Mouse (Mus musculus): ENCODE results near the gene Slk. TPM values are rescaled to one million over a fixed set of nuclear protein-coding genes. Genes with fewer than 3 reads are reported as not detected.
"Not testable (repeated sequence)": the region's sequence is repeated elsewhere in the genome, so short reads cannot be mapped to it uniquely, and the experiment has no call there.

Gene Slk
- total RNA-seq, 1 experiment from 2014 or later = 49.2 TPM

GRCm38 (mm10) chr19:47570042-47570441 lies 9.4 kb upstream of the Slk start:
- no peak for DNase-seq

DNA sequence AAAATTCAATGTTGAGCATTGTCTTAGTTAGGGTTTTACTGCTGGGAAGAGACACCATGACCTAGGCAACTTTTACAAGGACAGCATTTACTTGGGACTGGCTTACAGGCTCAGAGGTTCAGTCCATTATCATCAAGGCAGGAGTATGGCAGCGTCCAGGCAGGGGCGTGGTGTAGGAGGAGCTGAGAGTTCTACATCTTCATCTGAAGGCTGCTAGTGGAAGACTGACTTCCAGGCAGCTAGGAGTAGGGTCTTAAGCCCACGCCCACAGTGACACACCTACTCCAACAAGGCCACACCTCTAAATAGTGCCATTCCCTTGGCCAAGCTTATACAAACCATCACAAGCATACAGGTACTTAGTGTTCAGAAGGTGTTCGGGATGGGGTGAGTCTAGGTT lies 7.5 kb upstream of the Slk start:
- DNase-seq = not testable (repeated sequence)

DNA sequence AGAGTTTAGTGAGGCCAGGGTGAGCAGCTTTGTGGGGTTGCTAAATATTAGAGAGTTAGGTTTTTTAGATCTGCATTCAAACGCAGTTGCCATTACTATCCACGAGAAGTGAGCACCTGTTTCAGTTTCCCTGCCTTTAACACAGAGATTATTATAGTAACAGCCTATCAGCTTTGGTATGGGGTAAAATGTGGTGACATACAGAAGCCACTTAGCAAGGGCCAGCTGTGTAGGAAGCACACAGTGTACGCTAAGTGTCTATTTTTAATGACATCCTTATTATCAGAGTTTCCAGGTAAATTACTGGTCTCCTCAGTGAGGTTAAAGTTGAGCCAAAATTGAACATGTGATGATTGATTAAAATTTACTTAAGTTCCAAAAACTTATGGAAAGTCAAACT lies 5.8 kb upstream of the Slk start:
- no peak for DNase-seq

GRCm38 (mm10) chr19:47578581-47579224 lies 775 bp upstream of the Slk start:
- DNase-seq = no peak

DNA sequence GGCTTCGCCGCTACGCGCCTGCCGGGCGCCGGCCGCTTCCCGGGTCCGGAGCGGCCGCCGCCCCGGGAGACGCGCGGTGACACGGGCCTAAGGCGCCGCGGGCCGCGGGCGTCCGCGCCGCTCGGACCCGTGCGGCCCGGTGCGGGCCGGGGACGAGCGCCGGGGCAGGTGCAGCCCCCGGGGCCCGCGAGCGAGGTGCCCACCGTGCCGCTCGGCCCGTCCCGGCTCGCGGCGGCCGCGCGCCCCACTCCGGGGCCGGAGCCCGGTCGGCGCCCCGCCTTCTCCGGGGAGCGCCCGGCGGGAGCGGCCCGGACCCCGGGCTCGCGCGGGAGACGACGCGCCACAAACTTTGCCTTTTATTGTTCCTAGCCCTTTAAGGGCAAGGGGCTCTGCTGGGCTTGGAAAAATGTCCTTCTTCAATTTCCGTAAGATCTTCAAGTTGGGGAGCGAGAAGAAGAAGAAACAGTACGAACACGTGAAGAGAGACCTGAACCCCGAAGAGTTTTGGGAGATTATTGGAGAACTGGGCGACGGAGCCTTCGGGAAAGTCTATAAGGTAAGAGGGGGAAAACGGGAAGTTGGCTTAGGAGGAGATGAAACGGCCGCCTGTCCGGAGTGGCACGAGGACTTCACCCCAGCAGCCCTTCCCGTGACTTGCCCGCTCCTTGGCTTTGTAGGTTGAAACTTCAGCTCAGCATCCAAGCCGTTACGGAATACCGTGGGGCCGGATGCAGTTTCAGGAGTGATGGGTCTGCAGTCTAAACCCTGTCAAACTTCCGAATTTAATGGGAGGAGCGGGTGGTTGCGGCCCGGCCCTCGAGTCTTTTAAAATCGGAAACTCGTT lies 532 bp downstream of the Slk start:
- DNase-seq = peak; percentile 42

DNA sequence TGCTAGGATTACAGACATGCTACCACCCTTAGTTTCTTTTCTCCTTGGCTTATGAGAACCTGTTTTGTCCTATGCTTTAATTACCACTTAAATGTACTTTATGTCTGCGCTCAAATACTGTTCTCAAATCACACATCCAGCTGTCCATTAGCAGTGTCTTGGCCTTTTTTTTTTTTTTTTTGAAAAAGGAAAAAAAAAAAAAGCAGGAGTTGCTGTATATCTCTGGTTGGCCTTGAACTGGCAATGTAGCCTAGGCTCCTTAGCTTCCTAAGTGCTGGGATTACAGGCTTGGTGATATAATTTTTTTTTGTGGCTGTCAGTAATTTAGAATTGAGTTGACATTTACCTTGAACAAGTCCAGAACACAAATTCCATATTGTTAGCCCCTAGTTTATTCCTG lies 6.3 kb downstream of the Slk start:
- no peak for DNase-seq

DNA sequence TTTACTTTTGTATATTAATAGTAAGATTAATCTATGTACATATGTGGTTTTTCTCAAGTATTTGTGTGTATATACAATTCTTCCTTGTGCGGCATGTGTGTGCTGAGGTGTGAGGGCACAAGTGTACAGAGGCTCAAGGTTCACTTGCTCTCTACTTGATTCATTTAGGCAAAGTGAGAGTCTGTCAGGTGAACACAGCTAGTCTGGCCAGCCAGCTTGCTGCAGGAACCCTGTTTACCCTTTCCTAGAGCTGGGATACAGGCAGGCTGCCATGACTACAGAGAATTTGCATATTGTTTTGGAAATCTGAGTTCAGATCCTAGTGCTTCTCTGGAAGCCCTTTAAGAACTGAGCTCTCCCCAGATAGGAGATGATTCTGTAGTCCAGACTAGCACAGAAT lies 7.5 kb downstream of the Slk start:
- no peak for DNase-seq

DNA sequence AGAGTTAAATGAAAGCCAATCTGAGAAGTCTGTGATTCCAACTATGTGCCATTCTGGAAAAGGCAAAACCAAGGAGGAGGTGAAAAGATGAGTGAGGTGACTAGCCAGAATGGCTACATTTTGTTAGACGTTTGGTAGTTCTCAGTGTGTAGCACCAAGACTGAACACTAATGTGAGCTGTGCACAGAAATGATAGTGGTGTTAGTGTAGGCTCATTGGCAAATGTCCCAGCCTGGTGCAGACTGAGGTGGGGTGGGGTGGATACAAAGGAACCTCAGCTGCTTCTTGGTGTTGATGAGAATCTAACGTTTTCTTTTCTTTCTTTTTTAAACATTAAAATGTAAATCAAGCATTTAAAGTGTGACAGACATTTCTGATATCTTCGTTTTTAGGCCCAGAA lies 29.0 kb downstream of the Slk start:
- no peak for DNase-seq

DNA sequence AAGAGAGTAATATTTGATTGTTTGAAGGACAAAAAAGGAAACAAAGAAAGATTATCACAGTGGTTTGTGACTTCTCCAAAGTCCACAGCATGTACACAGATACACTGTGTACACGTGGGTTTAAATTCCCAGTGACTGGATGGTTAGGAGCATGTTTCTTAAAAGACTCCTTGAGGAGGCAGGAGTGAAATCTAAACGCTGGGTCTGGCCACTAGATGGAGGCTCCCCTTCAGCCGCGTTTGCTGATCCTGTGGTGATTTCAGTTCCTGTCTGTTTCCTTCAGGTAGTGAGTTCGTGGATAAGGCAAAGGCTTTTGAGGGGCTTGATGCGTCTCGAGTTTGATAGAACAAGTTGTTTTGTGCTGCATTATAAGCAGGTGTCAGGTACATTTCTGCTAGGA lies 34.0 kb downstream of the Slk start:
- no peak for DNase-seq

GRCm38 (mm10) chr19:47621478-47621877 lies 42.0 kb downstream of the Slk start:
- DNase-seq = no peak

- DNase-seq = no peak
These were observed 45.6 kb downstream of the Slk start for GRCm38 (mm10) chr19:47624940-47625711.

DNA sequence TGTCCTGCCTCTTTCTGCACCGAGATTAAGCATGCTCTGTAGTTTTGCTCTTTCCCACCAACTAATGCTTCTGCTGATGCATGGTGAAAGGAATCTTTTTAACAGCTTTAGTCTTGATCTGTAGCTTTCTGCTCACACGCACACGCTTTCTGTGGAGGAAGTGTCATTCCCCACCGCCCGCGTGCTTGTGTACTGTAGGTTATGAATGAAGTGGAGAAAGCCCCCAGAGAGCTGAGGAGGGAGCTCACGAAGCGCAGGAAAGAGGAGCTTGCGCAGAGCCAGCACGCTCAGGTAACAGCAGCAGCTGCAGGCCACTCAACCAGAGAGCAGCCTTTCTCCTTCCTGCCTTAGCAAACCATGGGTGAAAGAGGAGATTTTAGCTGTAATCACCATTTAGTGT lies 48.0 kb downstream of the Slk start:
- DNase-seq = no peak

GRCm38 (mm10) chr19:47629068-47629467 lies 49.6 kb downstream of the Slk start:
- DNase-seq = no peak

- DNase-seq = no peak
These were observed 50.9 kb downstream of the Slk start for GRCm38 (mm10) chr19:47630381-47630780.

- DNase-seq = no peak
These were observed 52.3 kb downstream of the Slk start for GRCm38 (mm10) chr19:47631799-47632198.

DNA sequence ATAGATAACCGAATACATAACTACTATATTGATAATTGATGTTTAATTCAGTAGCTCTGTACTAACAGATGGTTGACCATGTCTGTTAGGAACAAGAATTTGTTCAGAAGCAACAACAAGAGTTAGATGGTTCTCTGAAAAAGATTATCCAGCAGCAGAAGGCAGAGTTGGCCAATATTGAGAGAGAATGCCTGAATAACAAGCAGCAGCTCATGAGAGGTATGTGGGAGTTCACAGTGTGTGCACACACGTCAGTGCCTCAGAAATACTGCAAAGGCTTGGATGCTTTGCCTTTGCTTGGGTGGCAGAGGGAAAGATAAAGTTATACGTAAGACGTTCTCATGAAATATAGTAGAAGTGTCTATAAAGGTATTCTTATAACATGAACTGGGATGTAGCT lies 55.9 kb downstream of the Slk start:
- no peak for DNase-seq

GRCm38 (mm10) chr19:47643910-47644309 lies 64.4 kb downstream of the Slk start:
- DNase-seq = no peak

GRCm38 (mm10) chr19:47645583-47645982 lies 66.1 kb downstream of the Slk start:
- no peak for DNase-seq

- no peak for DNase-seq
These were observed 67.1 kb downstream of the Slk start for GRCm38 (mm10) chr19:47646508-47647120.

DNA sequence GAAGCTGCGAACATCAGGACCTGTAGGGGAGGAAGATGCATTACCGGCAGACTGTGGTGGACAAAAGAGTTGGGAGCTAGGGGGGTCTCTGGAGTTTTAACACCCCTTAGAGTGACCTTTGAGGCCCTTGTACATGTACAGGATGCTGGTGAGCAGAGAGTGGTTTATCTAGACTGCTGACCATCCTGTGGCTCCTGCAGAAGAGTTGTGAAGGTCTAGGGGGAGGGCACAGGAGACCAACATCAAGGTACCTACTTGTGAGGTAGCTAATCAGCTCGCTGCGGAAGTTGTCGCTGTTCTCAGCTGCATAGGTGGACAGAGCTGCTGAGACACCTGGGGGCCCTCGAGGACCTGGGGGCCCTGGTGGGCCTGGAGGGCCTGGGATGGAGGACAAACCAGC lies 69.6 kb downstream of the Slk start:
- DNase-seq = no peak

DNA sequence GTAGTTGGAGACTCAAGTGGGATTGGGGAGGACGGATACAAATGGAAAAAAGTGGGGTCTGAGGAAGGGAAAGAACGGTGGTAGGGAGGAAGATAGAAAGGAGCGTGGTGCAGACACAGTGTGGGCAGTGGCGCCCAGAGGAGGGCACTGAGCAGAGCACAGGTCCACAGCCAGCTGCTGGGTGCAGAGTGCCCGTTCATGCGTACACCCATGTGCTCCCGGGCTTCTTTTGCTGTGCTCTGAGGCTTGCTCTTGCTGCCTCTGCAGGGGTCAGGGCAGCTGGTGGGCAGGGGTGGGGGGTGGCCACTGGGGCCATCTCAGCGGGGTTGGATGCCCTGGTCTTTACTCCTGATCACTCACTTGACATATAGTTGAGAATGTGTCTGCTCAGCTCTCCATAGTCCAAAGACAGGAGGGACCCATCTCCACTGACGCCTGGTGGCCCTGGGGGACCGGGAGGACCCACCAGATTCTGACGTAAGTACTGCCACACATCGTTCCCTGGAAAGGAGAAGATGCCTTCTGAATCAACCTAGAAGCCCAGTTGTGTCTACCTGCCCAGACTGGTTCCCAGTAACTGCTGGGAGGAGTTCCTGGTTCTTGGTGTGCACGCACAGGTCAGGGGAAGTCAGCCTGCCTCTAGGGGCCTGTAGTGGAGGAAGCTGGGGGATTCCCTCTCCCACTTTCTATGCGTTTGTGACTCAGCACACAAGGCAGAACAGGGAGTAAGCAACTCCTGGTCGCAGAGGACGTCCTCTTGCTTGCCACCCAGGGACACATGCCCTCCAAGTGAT lies 71.1 kb downstream of the Slk start:
- no peak for DNase-seq

GRCm38 (mm10) chr19:47651160-47651480 lies 71.6 kb downstream of the Slk start:
- DNase-seq = no peak
